Mouse (Mus musculus) frontal cortex, postnatal 10 days (tissue): ENCODE measurements around the gene Gm17545.

Experiments
- DNase-seq, 2 experiments: peaks; one replicate each; pipeline ENCODE4 v3.0.0; 2022; ENCODE audit warnings: low spot score in 2 of 2, mixed read lengths in 1 of 2

Gene Gm17545

GRCm38 (mm10) chr9:22494203-22494807, 40.2 kb downstream of the Gm17545 start:
- DNase-seq: no peak

- DNase-seq: no peak
These were observed 41.0 kb downstream of the Gm17545 start for GRCm38 (mm10) chr9:22495133-22495532.

GRCm38 (mm10) chr9:22497021-22497767, 43.1 kb downstream of the Gm17545 start:
- DNase-seq: no peak

- no peak for DNase-seq
These were observed 48.9 kb downstream of the Gm17545 start for GRCm38 (mm10) chr9:22502972-22503371.

GRCm38 (mm10) chr9:22503581-22503980, 49.5 kb downstream of the Gm17545 start:
- DNase-seq: no peak

GRCm38 (mm10) chr9:22505574-22505973, 51.5 kb downstream of the Gm17545 start:
- DNase-seq: no peak
